Mouse (Mus musculus): ENCODE measurements around the gene Pi4k2a. TPM values are rescaled to one million over a fixed set of nuclear protein-coding genes. Genes with fewer than 3 reads are reported as not detected.

Gene Pi4k2a
- 42.6 and 44.6 TPM in 2 replicates for polyA plus RNA-seq (2012; ENCODE audit: insufficient read depth, insufficient read length, missing spikeins)

DNA sequence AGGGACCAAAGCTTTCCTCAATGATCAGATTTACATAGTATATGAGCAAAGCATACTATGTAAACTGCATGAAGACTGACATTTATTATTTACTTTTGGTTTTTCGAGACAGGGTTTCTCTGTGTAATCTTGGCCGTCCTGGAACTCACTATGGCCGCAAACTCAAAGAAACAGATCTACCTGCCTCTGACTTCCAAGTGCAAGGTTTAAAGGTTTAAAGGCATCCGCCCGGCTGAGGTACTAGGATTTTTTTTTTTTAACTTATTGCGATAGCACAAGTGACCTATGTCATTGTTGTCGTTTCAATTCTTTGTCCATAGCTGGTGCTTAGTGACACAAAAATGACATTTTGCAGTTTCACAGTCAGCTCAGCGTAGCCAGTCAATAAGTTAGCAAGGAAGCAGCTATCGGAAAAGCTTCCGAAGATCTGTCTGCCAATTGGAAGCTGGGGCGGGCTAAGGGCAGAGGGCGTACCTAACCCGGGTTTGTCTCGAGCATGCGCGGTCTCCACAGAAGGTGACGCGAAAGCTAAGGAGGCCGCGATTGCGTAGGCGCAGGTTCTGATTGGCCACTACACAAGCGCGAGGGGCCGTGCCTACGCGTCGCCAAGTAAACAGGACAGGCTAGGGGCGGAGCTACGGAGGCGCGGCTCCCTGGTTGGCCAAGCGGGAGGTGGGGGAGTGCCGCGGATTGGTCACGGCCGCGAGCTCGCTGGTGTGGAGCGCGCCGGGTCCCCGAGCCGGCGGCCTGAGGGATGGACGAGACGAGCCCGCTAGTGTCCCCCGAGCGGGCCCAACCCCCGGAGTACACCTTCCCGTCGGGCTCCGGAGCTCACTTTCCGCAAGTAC lies at the start of gene Pi4k2a:
TSS of gene Pi4k2a (plus strand) at position 723 of the 848 bp plus-strand sequence.
- Histone ChIP-seq H3K27ac (ENCODE audit: insufficient read depth, low read depth, low read length) (peak within 1 kb of the TSS; percentile 92), H3K4me3 (ENCODE audit: insufficient read depth, low read length) (peak within 1 kb of the TSS; percentile 87), H3K4me1 (ENCODE audit: control insufficient read depth, insufficient read depth, low read length) (peaks cover 27% of the 10 kb centered on the region)
- no peak for TF ChIP-seq POLR2A (IDR thresholded peaks at IDR 0.05; ENCODE audit: borderline replicate concordance, low read depth, low read length)
- TF ChIP-seq CTCF (IDR thresholded peaks at IDR 0.05; ENCODE audit: low read depth, low read length), result no peak

DNA sequence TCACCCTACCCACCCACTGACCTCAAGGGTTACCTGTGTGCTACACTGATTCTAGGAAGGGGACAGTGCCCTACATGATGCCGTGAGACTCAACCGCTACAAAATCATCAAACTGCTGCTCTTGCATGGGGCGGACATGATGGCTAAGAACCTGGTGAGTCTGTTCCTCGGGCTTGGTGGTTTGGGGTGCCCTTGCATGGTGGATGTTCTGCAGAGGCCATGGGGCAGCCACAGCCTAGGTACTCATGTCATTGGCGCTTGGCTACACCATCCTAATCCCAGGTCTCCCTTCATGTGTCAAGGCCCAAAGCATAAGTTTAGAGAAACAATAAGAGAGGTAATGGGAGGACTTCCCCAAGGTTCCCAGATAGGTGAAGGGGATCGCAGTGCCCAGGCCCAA lies 46.3 kb upstream of the Pi4k2a start:
- H3K4me3 ChIP-seq (ENCODE audit: insufficient read depth, low read length), result no peak overlapping the region
- no peak overlapping the region for H3K27ac ChIP-seq (ENCODE audit: insufficient read depth, low read depth, low read length)
- H3K4me1 ChIP-seq (ENCODE audit: control insufficient read depth, insufficient read depth, low read length), result no peaks in the 10 kb centered on the region
- no peak for TF ChIP-seq POLR2A (IDR thresholded peaks at IDR 0.05; ENCODE audit: borderline replicate concordance, low read depth, low read length)
- TF ChIP-seq CTCF (IDR thresholded peaks at IDR 0.05; ENCODE audit: low read depth, low read length), result no peak

DNA sequence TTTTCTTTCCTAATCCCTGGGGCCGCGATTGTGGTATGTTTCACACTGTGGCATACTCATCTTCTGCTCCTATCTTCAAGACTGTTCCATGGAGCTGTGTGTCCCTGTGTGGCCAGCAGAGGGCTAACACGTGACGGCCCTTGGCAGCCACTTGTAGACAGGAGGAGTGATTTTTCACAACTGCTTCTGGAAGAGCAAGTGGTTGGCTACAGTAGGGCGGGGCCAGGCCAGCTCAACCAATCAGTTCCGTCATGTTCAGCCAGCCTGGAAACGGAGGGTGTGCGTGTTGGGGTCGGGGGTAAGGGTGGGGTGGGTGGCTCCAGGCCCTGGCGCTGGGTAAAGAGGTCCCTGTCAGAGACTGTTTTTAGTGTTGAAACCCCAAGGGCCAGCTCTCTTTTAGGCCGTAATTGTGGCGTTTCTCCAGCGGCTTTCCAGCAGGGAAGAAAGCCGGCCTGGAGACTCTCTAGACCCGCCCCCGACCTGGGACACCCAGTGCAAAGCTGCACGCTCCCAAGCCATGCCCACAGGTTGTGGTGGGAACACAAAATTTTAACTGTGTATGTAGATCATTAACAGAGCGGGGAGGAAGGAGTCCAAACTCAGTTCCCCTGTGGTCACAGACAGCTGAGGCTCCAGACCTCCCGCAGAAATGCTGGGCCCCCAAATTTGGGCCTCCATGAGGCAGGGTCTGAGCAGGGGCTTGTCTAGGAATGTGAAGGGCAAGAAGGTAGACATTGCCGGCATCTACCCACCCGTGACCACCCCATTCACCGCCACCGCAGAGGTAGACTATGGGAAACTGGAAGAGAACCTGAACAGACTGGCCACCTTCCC lies 44.8 kb upstream of the Pi4k2a start, which contains the start of gene Hoga1:
TSS of gene Hoga1 (plus strand) at position 342 of the 834 bp plus-strand sequence.
- H3K27ac ChIP-seq (ENCODE audit: insufficient read depth, low read depth, low read length), result no peak within 1 kb of the TSS; the same call in 1 of the 2 replicates

DNA sequence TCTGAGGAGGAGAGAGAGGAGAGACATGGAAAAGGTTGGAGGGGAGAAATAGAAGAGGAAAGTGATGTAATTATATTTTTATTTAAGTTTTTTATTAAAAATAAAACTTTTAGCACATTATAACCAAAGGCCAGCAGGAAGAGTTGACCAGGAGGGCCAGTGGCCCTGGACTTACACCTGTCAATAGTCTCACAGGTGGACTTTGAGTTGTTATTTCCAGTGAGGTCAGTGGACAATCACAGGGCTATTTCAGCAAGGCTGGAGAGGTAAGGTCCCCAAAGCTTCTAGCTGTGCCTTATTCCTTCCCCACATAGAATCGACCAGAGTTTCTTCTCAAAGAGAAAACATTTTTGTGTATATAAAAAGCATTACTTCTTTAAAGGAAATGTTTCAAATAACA lies 40.0 kb upstream of the Pi4k2a start:
- Histone ChIP-seq H3K4me1 (ENCODE audit: control insufficient read depth, insufficient read depth, low read length) (peaks cover 10% of the 10 kb centered on the region), H3K27ac (ENCODE audit: insufficient read depth, low read depth, low read length) (no peak overlapping the region), H3K4me3 (ENCODE audit: insufficient read depth, low read length) (no peak overlapping the region)
- no peak for TF ChIP-seq CTCF (IDR thresholded peaks at IDR 0.05; ENCODE audit: low read depth, low read length)
- no peak for TF ChIP-seq POLR2A (IDR thresholded peaks at IDR 0.05; ENCODE audit: borderline replicate concordance, low read depth, low read length)

More for the DNA sequence above, 44.8 kb upstream of the Pi4k2a start, which contains the start of gene Hoga1:
- H3K4me1 ChIP-seq (ENCODE audit: control insufficient read depth, insufficient read depth, low read length), result no peaks in the 10 kb centered on the region
- H3K4me3 ChIP-seq (ENCODE audit: insufficient read depth, low read length), result peak within 1 kb of the TSS; percentile 47
- TF ChIP-seq POLR2A (IDR thresholded peaks at IDR 0.05; ENCODE audit: borderline replicate concordance, low read depth, low read length) (no peak), CTCF (IDR thresholded peaks at IDR 0.05; ENCODE audit: low read depth, low read length) (peak; percentile 36)

DNA sequence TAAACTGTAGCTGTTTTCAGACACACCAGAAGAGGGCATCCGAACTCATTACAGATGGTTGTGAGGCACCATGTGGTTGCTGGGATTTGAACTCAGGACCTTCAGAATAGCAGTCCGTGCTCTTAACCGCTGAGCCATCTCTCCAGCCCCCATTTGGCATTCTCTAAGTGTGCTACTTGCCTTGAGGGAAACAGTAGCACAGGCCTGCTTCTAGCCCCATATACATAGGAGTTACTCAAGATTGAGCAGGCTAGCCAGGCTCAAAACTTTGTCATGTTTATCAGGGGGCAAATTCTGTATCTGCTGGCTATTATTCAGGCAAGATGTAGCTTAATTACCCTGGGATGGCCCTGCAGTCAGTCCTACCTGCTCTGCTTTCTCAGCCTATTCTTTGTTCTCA lies 38.9 kb upstream of the Pi4k2a start:
- no peak for TF ChIP-seq POLR2A (IDR thresholded peaks at IDR 0.05; ENCODE audit: borderline replicate concordance, low read depth, low read length)
- no peak for TF ChIP-seq CTCF (IDR thresholded peaks at IDR 0.05; ENCODE audit: low read depth, low read length)
- H3K27ac ChIP-seq (ENCODE audit: insufficient read depth, low read depth, low read length), result no peak overlapping the region
- H3K4me1 ChIP-seq (ENCODE audit: control insufficient read depth, insufficient read depth, low read length), result peaks cover 10% of the 10 kb centered on the region
- no peak overlapping the region for H3K4me3 ChIP-seq (ENCODE audit: insufficient read depth, low read length)

DNA sequence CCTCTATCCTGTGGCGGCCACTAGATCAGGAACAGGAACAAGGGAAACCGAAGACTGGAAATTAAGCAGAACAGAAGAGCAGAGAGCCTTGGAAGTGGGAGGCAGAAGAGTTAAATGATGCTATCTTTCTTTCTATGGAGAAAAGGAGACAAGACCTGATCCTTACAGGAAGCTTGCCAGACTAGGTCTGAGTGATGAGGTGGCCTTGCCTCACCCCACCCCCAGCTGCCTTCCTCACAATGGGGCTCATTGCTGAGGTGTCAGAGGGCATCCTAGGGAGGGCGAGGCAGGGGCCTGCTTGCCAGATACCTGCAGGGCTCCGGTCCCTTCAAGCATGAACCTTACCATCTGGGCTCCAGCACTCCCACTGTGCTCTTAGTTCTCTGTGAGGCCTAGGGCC lies 38.3 kb upstream of the Pi4k2a start, which contains the start of gene 4933411K16Rik:
TSS of gene 4933411K16Rik (plus strand) at position 301 of the 400 bp plus-strand sequence.
- TF ChIP-seq CTCF (IDR thresholded peaks at IDR 0.05; ENCODE audit: low read depth, low read length) (no peak), POLR2A (IDR thresholded peaks at IDR 0.05; ENCODE audit: borderline replicate concordance, low read depth, low read length) (no peak)
- Histone ChIP-seq H3K4me1 (ENCODE audit: control insufficient read depth, insufficient read depth, low read length) (peaks cover 10% of the 10 kb centered on the region), H3K27ac (ENCODE audit: insufficient read depth, low read depth, low read length) (no peak within 1 kb of the TSS), H3K4me3 (ENCODE audit: insufficient read depth, low read length) (no peak within 1 kb of the TSS)

DNA sequence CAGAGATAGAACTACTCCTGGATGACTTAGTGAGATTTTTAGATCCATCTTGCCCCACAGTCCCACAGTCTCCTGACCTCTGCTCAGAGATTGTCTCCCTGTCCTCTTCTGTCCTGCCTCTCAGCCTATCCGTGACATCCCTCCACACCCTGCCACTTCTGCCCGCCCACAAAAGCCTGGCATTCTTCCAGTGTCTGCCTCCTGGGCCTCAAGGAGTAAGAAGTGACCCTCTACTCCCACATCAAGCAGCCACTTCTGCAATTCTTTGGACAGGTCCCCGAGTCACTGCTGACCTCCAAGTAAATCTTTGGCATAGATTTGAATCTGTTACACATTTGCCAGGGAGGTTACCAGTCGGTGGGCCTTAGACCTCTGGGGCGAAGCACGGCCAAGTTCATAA lies 36.0 kb upstream of the Pi4k2a start:
- Histone ChIP-seq H3K4me3 (ENCODE audit: insufficient read depth, low read length) (no peak overlapping the region), H3K4me1 (ENCODE audit: control insufficient read depth, insufficient read depth, low read length) (peaks cover 10% of the 10 kb centered on the region), H3K27ac (ENCODE audit: insufficient read depth, low read depth, low read length) (no peak overlapping the region)
- no peak for TF ChIP-seq CTCF (IDR thresholded peaks at IDR 0.05; ENCODE audit: low read depth, low read length)
- no peak for TF ChIP-seq POLR2A (IDR thresholded peaks at IDR 0.05; ENCODE audit: borderline replicate concordance, low read depth, low read length)

DNA sequence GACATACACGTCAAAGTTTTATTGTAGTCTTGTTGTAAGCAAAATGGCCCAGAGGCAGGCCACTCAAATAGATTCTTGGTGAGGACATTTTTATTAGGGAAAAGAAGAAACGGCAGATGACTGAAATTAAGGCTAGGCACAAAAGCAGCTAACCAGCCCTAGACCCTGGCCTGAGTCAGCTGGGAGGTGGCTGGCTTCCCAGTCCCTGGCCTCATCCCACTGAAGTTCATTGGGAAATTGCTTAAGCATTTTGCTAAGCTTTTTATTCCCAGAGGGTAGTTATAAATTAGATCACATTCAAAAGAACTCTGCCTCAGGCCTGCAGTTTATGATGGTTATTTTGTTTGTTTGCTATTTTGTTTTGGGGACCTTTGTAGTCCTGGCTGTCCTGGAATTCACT lies 34.4 kb upstream of the Pi4k2a start:
- TF ChIP-seq POLR2A (IDR thresholded peaks at IDR 0.05; ENCODE audit: borderline replicate concordance, low read depth, low read length) (no peak), CTCF (IDR thresholded peaks at IDR 0.05; ENCODE audit: low read depth, low read length) (no peak)
- Histone ChIP-seq H3K27ac (ENCODE audit: insufficient read depth, low read depth, low read length) (no peak overlapping the region), H3K4me3 (ENCODE audit: insufficient read depth, low read length) (no peak overlapping the region), H3K4me1 (ENCODE audit: control insufficient read depth, insufficient read depth, low read length) (peaks cover 10% of the 10 kb centered on the region)

DNA sequence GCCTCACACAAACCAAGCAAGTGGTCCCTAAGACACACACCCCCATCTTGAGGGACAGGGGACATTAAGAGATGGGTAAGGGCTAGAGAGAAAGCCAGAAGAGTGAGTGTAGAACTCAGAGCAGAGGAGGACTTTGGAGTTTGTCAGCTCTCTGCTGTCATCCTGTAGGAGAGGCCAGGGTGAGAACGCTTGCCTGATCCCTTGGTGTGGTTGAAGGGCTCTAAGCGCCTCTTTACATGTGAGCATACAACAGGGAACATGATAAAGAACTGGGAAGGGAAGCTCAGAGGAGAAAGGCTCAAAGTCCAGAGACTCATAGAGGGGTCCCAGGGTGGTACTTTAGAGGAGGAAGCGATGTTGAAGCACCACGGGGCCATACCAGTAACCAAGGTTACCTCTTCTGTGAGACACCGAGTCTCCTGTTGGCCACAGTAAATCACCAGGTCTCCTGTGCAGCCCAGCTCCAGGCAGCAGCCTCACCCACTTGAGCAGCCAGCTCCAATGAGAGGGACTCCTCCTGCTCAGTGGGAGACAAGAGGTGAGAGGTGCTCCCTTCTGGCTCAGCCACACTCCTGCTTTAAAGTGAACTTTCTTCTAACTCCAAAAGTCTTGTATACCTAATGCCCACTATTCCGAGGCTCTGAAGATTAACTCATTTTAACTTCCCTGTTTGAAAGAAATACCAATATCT lies 33.4 kb upstream of the Pi4k2a start:
- TF ChIP-seq CTCF (IDR thresholded peaks at IDR 0.05; ENCODE audit: low read depth, low read length) (no peak), POLR2A (IDR thresholded peaks at IDR 0.05; ENCODE audit: borderline replicate concordance, low read depth, low read length) (no peak)
- Histone ChIP-seq H3K4me1 (ENCODE audit: control insufficient read depth, insufficient read depth, low read length) (peaks cover 10% of the 10 kb centered on the region), H3K4me3 (ENCODE audit: insufficient read depth, low read length) (no peak overlapping the region), H3K27ac (ENCODE audit: insufficient read depth, low read depth, low read length) (no peak overlapping the region)

Measured in bone marrow macrophage, adult 2 months (primary cell).